Mouse (Mus musculus) bone marrow macrophage, adult 2 months (primary cell): ENCODE data around the gene Lmod2.

Experiments used
- CTCF ChIP-seq: IDR thresholded peaks from 2 replicates; pipeline ENCODE4 v1.5.1; 2012; ENCODE audit warnings: low read depth, mild to moderate bottlenecking, low read length, moderate library complexity
- POLR2A ChIP-seq: IDR thresholded peaks from 2 replicates; pipeline ENCODE4 v1.6.1; 2012; ENCODE audit warnings: mild to moderate bottlenecking, low read depth, low read length, borderline replicate concordance

DNA sequence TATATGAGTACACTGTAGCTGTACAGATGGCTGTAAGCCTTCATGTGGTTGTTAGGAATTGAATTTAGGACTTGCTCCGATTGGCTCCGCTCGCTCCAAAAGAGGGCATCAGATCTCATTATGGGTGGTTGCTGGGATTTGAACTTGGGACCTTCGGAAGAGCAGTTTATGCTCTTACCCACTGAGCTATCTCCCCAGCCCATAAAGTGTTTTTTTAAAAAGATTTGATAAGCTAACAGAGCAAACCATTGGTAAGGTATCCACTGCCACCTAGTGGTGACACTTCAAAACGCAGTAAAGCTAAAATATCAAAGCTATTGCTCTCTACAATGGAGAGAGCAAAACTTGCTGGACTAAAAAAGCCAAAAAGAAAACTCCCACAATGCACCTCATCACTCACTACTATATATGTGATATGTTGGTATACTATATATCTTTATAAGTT, 30.0 kb downstream of the Lmod2 start:
- TF ChIP-seq CTCF (no peak), POLR2A (no peak)
